Mouse (Mus musculus): ENCODE measurements around the gene Pdlim1. TPM values are rescaled to one million over a fixed set of nuclear protein-coding genes. Genes with fewer than 3 reads are reported as not detected.

Pdlim1 gene
- polyA plus RNA-seq, 2 experiments from 2014 or later, result 169 to 193 TPM

GRCm38 (mm10) chr19:40283415-40283814 lies 11.8 kb upstream of the Pdlim1 start:
- ATAC-seq, result no peak

DNA sequence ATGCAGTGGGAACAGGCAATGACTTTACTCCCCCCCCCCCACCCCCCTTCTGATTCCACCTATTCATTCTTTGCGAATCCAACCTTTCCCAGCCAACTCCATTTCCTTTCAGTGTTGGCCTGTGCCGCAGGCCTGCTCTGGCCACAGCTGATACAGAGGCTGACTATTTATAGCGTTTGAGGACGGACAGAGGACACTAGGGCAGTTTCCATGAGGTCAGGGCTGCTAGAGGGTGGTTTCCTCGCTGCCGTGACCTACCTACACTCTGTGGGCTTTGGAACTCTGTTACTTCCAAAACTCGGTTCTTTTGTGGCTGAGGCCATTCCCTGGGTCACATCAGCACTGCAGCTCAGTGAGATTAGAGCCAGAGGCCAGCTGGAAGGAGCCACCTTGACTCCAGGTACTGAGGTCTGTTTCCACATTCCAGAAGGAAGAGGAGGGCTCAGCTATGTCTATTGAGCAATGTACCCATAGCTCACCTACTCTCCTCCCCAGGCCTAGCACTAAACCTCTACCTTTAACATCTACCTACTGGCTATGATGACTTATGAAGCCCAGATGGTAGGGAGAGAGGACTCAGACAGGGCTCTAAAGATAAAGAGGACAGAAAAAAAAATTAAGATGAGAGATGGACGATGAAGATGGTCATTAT lies 6.9 kb upstream of the Pdlim1 start:
- ATAC-seq, result no peak

DNA sequence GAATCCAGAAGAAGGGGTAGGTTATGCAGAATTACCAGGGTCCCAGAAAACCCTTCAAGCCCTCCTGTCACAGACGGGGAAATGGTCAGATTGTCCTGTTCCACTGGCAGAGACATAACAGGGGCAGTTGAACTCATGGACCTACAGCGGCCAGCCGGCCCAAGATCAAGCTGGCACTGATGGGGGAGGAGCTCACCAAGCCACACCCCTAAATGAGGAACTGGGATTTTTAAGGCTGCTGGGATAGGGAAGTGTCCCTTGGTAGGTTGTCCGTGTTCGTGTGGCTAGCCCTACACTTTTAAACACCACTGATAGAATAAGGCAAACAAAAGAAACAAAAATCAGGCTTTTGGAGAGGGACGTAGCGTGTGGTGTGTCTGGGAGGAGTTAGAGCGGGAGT lies 5.9 kb upstream of the Pdlim1 start:
- ATAC-seq, result no peak

DNA sequence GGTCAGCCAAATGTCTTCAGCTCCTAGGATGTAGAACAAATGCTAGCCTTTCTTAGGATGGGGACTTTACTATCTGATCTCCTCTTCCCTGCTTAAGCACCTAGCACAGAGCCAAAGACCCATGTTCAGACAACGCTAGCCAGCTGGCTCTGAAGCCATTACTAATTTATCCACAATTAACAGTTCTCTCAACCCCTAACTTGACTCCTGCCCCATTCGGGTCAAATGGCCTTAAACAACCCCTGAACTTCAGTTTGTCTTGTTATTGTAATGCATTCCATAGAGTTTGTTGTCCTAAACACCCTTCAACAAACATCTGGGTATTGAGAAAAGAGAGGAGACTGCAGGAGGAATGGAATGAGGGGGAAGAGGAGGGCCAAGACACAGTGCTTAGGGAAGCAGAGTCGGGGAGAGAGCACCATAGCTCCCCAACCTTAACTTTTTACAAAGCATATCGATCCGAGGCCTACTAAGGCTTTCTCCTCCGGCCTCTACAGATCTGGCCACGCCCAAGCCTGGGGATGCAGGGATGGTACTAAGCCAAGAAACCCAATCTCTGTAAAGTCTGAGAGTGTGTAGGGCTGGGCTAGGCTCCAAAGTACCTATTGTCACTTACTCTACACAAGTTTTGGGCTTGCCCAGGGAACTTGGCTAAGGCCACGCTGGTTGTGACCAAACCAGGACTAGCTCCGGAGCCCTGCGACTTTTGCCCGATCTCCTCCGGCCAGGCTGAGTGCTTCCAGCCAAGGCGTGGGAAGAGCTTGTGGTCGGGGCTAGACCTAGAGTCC lies 4.0 kb upstream of the Pdlim1 start:
- no peak for ATAC-seq

DNA sequence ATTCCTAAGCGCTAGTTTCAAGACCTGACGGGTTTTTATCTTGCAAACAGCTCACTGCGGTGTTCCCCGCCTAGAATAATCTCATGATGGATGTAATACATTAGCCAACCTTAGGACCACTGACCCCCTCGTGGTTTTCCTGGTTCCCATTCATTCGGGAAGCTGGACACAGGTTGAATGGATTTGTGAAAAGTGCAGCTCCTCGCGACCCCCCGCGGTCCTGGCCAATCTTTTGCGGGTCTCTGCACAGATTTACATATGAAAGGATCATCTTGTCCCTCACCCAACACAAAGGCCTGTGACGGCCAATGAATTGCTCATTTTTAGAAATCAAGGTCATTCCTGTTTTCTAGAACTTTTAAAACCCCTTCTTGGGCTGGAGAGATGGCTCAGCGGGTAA lies 1.0 kb upstream of the Pdlim1 start:
- ATAC-seq, result no peak

- ATAC-seq, result peak; percentile 30
These were observed 1.0 kb downstream of the Pdlim1 start for GRCm38 (mm10) chr19:40270351-40271307.

DNA sequence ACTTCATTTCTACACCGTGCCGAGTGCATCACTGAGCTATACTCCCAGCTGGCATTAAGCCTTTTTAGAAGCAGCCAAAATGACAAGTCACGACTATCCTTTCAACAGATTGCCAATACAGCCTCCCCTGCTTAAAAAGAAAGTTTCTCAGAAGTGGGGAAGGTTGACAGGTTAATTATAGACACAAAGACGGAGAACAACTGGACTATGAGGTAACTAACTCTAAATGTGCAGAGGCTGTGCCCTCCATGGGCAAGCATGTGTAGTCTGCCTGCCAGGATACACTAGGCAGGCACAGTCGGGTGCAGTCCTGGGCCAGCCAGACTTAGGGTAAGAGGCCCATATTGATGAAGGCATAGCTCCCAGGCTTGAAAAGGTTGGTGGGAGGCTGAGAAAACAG lies 2.1 kb downstream of the Pdlim1 start:
- ATAC-seq, result no peak

- no peak for ATAC-seq
These were observed 3.1 kb downstream of the Pdlim1 start for GRCm38 (mm10) chr19:40268493-40268892.

GRCm38 (mm10) chr19:40267380-40267779 lies 4.3 kb downstream of the Pdlim1 start:
- ATAC-seq, result peak; percentile 52

- ATAC-seq, result no peak
These were observed 12.2 kb downstream of the Pdlim1 start for GRCm38 (mm10) chr19:40259485-40259884.

- peak; percentile 98 for ATAC-seq
These were observed 14.2 kb downstream of the Pdlim1 start for GRCm38 (mm10) chr19:40257396-40257795.

- ATAC-seq, result peak; percentile 14
These were observed 15.1 kb downstream of the Pdlim1 start for GRCm38 (mm10) chr19:40256376-40257050.

- ATAC-seq, result no peak
These were observed 16.1 kb downstream of the Pdlim1 start for GRCm38 (mm10) chr19:40255561-40255960.

DNA sequence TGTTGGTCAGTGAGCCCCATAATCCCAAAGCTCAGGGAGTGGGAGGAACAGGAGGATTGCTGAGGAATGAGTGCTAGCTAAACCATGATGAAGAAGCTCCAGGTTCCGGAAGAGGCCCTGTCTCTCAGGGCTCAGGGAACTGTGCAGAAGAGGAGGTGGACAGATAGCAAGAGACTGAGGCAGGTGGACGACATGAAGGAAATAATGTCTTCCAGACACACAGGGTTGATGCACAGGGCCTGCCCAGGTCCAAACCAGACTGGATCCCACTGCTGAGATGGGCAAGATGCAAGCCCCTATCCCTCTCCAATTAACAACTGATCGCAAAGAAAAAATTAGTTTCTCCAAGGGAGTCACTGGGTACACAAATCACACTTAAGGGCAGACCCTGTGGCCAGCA lies 16.9 kb downstream of the Pdlim1 start:
- no peak for ATAC-seq

GRCm38 (mm10) chr19:40253768-40254167 lies 17.9 kb downstream of the Pdlim1 start:
- no peak for ATAC-seq

GRCm38 (mm10) chr19:40251115-40251514 lies 20.5 kb downstream of the Pdlim1 start:
- no peak for ATAC-seq

- no peak for ATAC-seq
These were observed 22.3 kb downstream of the Pdlim1 start for GRCm38 (mm10) chr19:40249352-40249751.

DNA sequence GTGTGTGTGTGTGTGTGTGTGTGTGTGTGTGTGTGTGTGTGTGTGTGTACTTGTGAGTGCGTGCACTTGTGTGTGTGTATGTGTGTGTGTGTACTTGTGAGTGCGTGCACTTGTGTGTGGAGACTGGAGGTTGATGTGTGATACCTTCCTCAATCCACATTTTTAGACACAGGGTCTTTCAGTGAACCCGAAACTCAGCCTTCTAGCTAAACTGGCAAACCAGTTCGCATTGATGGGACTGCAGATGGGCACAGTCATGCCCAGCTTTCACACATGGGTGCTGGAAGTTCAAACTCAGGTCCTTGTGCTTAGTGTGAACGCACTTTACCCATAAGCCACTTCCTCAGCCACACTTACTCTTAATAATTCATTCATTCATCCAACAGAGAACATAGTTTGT lies 23.2 kb downstream of the Pdlim1 start:
- ATAC-seq, result no peak

DNA sequence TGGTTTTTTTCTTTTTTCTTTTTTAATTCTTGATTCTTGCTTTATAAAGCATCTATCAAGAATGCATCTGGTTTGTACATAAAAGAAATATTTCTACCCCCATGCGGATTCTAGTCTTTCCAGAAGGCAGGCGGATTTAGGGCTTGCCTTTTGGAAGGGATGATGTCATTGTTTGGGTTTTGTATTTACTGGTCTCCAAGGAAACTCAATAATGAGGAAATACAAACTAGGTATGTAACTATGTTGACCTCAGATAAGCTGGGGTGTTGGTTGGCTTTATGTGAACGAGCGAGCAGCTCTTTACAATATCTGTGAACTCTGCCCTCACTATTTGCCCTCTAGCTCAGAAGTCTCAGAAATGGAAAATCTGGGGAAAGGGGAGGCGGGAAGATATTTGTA lies 24.4 kb downstream of the Pdlim1 start:
- no peak for ATAC-seq

- no peak for ATAC-seq
These were observed 24.9 kb downstream of the Pdlim1 start for GRCm38 (mm10) chr19:40246646-40247267.

GRCm38 (mm10) chr19:40240838-40241689 lies 30.6 kb downstream of the Pdlim1 start:
- no peak for ATAC-seq
